Mouse (Mus musculus): ENCODE measurements around the gene Gnao1. TPM values are rescaled to one million over a fixed set of nuclear protein-coding genes. Genes with fewer than 3 reads are reported as not detected.
A peak's percentile ranks its signal among the peaks of the same experiment; 100 is the strongest.

Gene Gnao1
- polyA plus RNA-seq, 2 experiments, result 0.14 to 0.37 TPM

- H3K4me2 ChIP-seq (ENCODE audit: low read depth), result no peak overlapping the region
- H3K4me3 ChIP-seq (ENCODE audit: insufficient read depth in 1 of 2, low read depth in 2 of 2, low read length in 2 of 2), result no peak overlapping the region
- no peak overlapping the region for H3K9ac ChIP-seq (replicated peaks)
- H3K4me1 ChIP-seq (replicated peaks; ENCODE audit: control insufficient read depth in 2 of 2, insufficient read depth in 2 of 2, low read length in 1 of 2), result peaks cover 2 to 6% of the 10 kb centered on the region in 2 experiments
- H3K27ac ChIP-seq, result no peak overlapping the region
- no peak for TF ChIP-seq CTCF (IDR thresholded peaks at IDR 0.05; ENCODE audit: low read depth)
- no peak for TF ChIP-seq EP300 (IDR thresholded peaks at IDR 0.05; ENCODE audit: low read depth)
- ATAC-seq (ENCODE audit: insufficient read depth), result no peak
- no peaks in the 10 kb centered on the region for H3K27me3 ChIP-seq (ENCODE audit: control insufficient read depth, insufficient read depth, low read length)
- 81% methylated on average over 9 of the region's 9 CpGs for WGBS (ENCODE audit: insufficient replicate concordance)
- DNase-seq (ENCODE audit: low read depth in 3 of 3, low spot score in 3 of 3), result no peak
- H3K36me3 ChIP-seq (replicated peaks; ENCODE audit: control insufficient read depth, insufficient read depth, low read depth), result peaks cover 42% of the 10 kb centered on the region
- H3K9me3 ChIP-seq (ENCODE audit: control insufficient read depth, low read length), result no peaks in the 10 kb centered on the region
Observed at GRCm38 (mm10) chr8:94004139-94004538, 194.4 kb downstream of the Gnao1 start.

- Histone ChIP-seq H3K27ac (no peak overlapping the region), H3K4me1 (replicated peaks; ENCODE audit: control insufficient read depth in 2 of 2, insufficient read depth in 2 of 2, low read length in 1 of 2) (peaks cover 26 to 31% of the 10 kb centered on the region in 2 experiments), H3K9ac (replicated peaks) (peak overlapping the region; percentile 34), H3K9me3 (ENCODE audit: control insufficient read depth, low read length) (no peaks in the 10 kb centered on the region), H3K27me3 (ENCODE audit: control insufficient read depth, insufficient read depth, low read length) (no peaks in the 10 kb centered on the region), H3K4me3 (ENCODE audit: insufficient read depth in 1 of 2, low read depth in 2 of 2, low read length in 2 of 2) (no peak overlapping the region; a peak in 1 of 4 replicates), H3K36me3 (replicated peaks; ENCODE audit: control insufficient read depth, insufficient read depth, low read depth) (peaks cover 6% of the 10 kb centered on the region), H3K4me2 (ENCODE audit: low read depth) (peak overlapping the region; percentile 100)
- WGBS (ENCODE audit: insufficient replicate concordance), result 47% methylated on average over 15 of the region's 15 CpGs
- DNase-seq (ENCODE audit: low read depth in 3 of 3, low spot score in 3 of 3) (no peak), ATAC-seq (ENCODE audit: insufficient read depth) (no peak)
- no peak for TF ChIP-seq EP300 (IDR thresholded peaks at IDR 0.05; ENCODE audit: low read depth)
- TF ChIP-seq CTCF (IDR thresholded peaks at IDR 0.05; ENCODE audit: low read depth), result no peak
Observed at GRCm38 (mm10) chr8:94009243-94009845, 199.6 kb downstream of the Gnao1 start.

- peak overlapping the region; percentile 89 to 93 for H3K4me3 ChIP-seq (ENCODE audit: insufficient read depth in 1 of 2, low read depth in 2 of 2, low read length in 2 of 2)
- no peak for ATAC-seq (ENCODE audit: insufficient read depth)
- no peaks in the 10 kb centered on the region for H3K27me3 ChIP-seq (ENCODE audit: control insufficient read depth, insufficient read depth, low read length)
- 38% methylated on average over 2 of the region's 2 CpGs for WGBS (ENCODE audit: insufficient replicate concordance)
- no peaks in the 10 kb centered on the region for H3K9me3 ChIP-seq (ENCODE audit: control insufficient read depth, low read length)
- peaks cover 26 to 33% of the 10 kb centered on the region in 2 experiments for H3K4me1 ChIP-seq (replicated peaks; ENCODE audit: control insufficient read depth in 2 of 2, insufficient read depth in 2 of 2, low read length in 1 of 2)
- DNase-seq (ENCODE audit: low read depth in 3 of 3, low spot score in 3 of 3), result no peak
- peak overlapping the region; percentile 46 for H3K27ac ChIP-seq
- TF ChIP-seq CTCF (IDR thresholded peaks at IDR 0.05; ENCODE audit: low read depth) (no peak), EP300 (IDR thresholded peaks at IDR 0.05; ENCODE audit: low read depth) (no peak)
- H3K36me3 ChIP-seq (replicated peaks; ENCODE audit: control insufficient read depth, insufficient read depth, low read depth), result peaks cover 2% of the 10 kb centered on the region
- peak overlapping the region; percentile 100 for H3K4me2 ChIP-seq (ENCODE audit: low read depth)
- peak overlapping the region; percentile 95 for H3K9ac ChIP-seq (replicated peaks)
Observed at GRCm38 (mm10) chr8:94010101-94010705, 200.4 kb downstream of the Gnao1 start.

- Histone ChIP-seq H3K9me3 (ENCODE audit: control insufficient read depth, low read length) (no peaks in the 10 kb centered on the region), H3K4me3 (ENCODE audit: insufficient read depth in 1 of 2, low read depth in 2 of 2, low read length in 2 of 2) (peak overlapping the region; percentile 89 to 93), H3K27me3 (ENCODE audit: control insufficient read depth, insufficient read depth, low read length) (no peaks in the 10 kb centered on the region), H3K27ac (peak overlapping the region; percentile 94), H3K4me2 (ENCODE audit: low read depth) (peak overlapping the region; percentile 100), H3K36me3 (replicated peaks; ENCODE audit: control insufficient read depth, insufficient read depth, low read depth) (no peaks in the 10 kb centered on the region; the same call in 1 of the 2 replicates), H3K4me1 (replicated peaks; ENCODE audit: control insufficient read depth in 2 of 2, insufficient read depth in 2 of 2, low read length in 1 of 2) (peaks cover 26 to 33% of the 10 kb centered on the region in 2 experiments), H3K9ac (replicated peaks) (peak overlapping the region; percentile 95)
- ATAC-seq (ENCODE audit: insufficient read depth) (peak; percentile 23; the same call in 1 of the 2 replicates), DNase-seq (ENCODE audit: low read depth in 3 of 3, low spot score in 3 of 3) (peak; percentile 55 to 57 (median 56))
- TF ChIP-seq EP300 (IDR thresholded peaks at IDR 0.05; ENCODE audit: low read depth) (peak; percentile 56), CTCF (IDR thresholded peaks at IDR 0.05; ENCODE audit: low read depth) (no peak)
- WGBS (ENCODE audit: insufficient replicate concordance), result under 1% methylated on average over 48 of the region's 48 CpGs
Observed at GRCm38 (mm10) chr8:94011076-94012012, 201.6 kb downstream of the Gnao1 start.
